Mouse (Mus musculus) kidney, postnatal 36 days (tissue): Measurements from ENCODE around the gene Rasgrf2.

Experiments
- DNase-seq, 2 experiments: peaks; one replicate each; pipeline ENCODE4 v3.0.0; 2021 to 2022; ENCODE audit warnings: mixed read lengths in 2 of 2

Rasgrf2 gene

DNA sequence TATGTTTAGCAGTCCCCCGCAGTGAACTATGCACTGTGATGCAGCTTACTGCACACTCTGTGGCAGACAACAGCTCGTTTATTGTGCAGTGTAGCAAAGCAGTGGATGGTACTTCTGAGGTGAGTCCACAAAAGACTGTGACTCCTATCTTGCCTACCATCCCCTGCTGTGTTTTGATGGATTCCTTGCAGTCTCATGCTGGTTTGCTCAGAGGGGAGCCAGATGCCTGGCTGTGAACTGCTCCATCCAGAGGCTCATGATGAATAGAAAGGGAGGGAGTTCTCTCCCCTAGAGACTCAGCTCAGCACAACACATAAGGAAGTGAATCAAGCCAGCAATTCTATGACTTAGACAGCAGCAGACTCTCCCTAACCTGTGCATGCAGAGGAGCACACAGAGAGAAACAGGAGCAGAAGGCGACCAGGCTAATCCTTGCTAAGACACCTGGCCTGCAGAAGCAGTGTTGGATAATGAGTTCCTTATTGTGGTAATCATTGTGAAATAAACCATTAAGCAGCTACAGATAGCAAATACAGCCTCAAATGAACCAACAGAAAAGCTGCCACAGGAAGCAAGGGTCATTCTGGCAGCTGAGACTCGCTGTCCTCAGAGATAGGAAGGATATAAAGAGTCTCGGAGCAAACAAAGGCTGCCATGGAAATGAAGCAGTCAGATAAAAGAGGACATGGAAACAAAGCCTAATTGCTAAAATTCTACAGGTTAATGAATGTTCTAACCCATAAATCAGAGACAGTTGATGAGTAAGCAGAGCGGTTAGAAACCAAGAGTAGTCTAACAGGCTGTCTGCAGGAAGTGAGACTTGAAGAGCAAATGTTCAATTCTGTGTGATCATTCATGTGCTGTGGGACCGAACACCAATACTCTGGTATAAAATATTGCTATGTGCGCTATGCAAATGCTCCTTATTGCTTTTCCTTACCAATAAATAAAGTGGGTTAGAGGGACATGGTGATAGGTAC, 89.6 kb downstream of the Rasgrf2 start:
- DNase-seq = no peak

DNA sequence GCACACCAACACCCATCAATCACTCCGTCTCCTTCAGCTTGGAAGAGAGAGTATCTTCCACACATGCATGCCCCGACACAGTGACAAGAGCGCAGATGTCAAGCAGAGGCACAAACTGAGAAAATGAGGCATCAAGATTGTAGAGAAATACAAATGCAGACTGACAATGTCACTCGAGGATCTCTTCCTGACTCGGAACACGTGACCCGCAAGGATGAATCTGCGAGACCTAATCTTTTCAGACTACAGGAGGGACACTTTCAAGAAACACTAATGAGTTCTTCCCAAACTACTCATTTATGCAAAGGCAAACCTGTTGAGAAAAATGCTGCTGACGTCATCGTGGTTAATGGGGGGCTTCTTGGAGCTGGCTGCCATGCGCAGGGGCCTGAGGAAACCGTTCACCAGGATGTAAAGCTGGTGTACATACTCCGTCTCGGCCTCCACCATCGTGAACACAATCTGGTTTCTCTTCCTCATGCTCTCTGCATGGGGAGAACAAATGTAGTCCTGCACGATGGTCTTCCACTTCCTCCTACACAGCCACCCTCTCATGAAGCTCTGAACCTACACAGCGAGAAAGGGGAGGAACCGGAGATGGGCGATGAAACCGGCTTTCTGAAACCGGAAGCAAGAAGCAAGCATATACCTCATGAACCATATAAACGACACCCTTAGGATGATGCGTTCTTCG, 100.9 kb downstream of the Rasgrf2 start:
- DNase-seq = no peak

DNA sequence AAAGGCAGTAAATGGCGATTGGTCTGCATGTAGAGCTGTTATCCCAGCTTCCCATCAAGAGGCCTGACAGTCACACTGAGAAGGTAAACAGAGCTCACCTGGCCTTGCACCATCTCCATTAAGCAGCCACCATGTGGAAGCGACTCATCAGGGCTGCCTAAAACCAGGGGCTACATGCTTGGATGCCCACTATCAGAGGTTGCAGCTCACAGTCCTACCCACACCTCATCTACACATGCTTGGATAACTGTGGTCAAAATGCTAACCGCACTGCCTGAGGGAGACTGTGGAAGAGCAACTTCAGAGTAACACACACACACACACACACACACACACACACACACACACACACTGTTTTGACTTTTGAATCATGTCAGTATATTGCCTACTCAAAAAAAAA, 101.8 kb downstream of the Rasgrf2 start:
- DNase-seq = no peak

DNA sequence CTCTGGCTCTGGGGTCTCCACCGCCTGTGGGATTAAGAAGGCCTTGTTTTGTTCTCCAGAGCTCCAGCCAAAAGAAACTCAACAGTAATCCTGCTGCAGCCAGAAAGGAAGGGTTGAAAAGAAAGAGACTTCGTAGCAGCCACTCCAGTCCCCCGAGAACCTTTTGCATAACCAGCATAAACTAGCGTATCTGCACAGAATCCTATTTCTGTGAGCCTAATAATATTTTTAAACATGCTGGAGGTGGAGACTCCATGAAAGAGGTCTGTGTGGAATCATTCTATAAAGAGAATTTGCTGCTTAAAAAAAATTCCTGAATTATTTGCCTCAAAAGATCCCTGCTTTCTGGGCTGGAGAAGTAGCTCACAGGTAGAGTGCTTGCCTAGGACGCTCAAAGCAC, 103.5 kb downstream of the Rasgrf2 start:
- no peak for DNase-seq

DNA sequence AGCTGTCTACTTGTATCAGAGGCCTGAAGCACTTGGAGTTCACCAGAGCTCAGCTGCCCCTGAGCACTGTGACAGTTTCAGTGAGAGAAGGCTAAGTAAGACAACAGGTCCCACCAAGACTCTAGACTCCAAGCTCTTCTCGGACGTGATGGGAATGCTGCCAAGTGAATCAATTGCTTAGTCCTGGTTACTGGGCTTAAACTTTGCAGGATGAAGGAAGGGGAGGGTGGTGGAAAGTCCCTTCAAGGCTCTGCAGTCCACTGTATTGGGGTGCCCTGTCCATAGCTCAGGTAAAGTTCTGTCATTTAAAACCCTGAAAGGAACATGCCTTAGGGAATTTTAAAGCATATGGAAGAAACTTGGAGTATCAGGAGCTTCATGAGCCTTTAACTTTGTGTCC, 104.8 kb downstream of the Rasgrf2 start:
- DNase-seq = no peak

DNA sequence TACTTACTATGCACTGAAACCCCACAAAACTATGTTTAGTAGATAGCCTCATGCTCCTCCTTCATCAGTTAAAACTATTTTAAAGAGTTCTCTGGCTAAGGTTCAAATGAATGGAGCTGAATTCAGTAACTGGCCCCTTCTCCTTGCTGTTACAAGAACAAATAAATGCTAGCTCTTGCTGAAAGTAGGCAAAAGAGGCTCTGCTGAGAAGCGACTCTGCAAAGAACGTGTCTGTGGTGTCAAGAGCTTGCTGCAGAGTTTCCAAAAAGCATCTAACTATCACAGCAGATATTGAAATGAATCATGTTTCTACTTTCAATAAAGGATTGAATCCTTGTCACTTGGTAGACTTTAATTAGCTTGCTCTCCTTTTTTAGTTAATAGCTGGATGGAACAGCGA, 106.3 kb downstream of the Rasgrf2 start:
- DNase-seq = no peak

DNA sequence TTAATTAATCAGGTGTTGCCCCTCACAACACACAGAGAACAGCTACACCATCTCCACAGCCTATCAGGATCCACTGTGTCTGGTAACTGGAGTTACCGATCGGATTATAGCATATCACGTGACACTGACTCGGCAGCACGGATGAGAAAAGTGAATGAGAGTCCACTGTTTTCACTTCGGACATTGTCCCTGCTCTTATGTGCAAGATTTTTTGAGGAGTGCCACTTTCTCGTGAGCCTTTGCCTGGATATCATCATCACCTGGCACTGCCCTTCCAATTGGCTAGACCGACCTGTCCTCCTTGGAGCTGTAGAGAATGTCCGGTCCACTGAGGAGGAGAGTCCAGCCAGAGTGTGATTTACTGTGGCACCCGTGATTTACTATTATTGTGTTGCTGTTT, 109.3 kb downstream of the Rasgrf2 start:
- no peak for DNase-seq

DNA sequence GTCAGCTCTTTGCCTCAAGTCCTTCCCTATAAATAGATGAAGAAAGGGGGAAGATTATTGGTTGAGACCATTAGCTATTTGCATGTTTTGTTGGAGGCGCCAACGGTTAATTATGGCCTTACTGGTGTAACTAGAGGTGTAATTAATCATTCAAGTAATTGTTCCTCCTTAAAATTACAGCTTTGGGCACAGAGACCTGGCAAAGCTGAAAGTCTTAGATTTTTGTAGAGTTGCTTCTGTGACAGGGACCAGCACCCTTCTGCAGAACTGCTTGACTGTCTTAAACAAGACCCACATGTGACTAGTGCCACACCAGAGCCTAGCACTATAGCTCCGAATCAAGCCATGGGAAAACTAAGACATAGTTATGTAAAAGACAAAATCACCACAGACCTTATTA, 134.5 kb downstream of the Rasgrf2 start:
- DNase-seq = no peak

DNA sequence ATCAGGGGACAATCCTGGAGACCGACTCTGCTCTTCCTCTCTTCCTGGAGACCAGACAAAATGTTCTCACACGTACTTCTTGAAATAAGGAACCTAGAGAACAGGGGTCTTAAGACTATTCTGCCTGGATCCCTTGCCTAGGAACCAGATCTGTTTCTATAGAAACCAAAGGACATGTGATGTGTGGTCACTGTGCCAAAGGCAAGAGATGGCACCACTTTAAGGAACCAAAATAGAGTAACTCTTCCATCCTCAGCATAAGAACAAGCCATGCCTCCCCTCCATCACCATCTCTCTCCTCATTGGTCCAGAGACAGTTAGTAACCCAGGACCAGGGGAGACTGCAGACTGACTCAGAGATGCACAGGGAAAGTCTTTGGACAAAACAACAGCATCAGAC, 140.0 kb downstream of the Rasgrf2 start:
- DNase-seq = no peak

DNA sequence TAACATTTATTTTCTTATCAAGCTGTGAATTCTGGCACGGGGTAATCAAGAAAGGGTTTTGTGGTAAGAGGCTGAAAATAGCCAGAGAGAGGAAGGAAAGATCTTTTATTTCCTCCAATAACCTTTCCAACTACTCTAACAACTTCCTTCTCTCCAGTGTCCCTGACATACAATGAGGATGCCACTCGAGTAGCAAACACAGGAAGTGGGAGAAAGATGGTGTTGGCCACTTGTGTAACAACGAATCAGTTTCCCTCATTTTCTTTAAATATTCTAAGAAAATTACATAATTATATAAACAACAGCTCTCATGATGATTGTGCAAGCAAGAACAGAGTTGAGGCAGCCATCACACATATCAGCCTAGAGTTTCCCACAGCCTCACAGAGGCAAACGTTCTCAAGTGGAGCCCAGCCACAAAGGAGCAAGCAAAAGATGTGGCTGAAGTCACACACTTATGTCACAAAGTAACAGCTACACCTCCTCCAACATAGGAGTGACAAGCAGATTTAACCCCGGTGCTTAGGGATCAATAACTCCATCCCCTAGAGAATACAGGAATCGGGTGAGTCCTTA, 140.7 kb downstream of the Rasgrf2 start:
- DNase-seq = no peak

DNA sequence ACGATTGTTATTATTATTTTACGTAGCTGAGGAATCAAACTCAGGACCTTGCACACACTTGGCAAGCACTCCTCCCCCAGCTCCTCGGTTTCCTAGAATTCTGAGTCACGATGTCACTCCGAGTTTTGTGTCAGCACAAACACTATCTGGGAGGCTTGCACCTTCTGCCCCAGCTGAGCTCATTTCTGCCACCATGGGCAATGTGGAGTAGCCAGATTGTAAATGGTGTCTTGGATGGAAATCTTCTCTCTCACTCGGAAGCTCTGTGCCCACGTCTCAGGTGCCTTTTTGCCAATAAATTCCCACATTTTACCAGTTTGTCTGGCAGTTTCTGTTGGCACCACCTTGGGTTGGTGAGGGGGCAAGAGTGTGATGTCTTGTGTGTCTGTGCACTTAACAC, 143.1 kb downstream of the Rasgrf2 start:
- DNase-seq = no peak

DNA sequence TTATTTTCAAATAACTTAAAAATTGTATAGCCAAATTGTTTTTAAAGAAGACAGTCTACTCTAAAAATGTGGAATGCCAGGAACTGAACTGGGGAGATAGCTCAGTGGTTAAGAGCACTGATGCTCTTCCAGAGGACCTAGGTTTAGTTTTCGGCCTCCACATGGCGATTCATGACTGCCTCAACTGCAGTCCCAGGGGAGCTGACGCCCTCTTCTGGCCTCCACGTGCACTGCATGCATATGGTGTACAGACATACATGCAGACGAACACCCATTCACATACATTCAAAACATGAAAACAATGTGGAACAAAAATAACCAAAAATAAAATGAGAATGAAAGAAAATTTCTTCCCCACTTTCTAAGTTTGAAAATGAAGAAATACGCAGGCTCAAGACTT, 144.5 kb downstream of the Rasgrf2 start:
- DNase-seq = no peak

DNA sequence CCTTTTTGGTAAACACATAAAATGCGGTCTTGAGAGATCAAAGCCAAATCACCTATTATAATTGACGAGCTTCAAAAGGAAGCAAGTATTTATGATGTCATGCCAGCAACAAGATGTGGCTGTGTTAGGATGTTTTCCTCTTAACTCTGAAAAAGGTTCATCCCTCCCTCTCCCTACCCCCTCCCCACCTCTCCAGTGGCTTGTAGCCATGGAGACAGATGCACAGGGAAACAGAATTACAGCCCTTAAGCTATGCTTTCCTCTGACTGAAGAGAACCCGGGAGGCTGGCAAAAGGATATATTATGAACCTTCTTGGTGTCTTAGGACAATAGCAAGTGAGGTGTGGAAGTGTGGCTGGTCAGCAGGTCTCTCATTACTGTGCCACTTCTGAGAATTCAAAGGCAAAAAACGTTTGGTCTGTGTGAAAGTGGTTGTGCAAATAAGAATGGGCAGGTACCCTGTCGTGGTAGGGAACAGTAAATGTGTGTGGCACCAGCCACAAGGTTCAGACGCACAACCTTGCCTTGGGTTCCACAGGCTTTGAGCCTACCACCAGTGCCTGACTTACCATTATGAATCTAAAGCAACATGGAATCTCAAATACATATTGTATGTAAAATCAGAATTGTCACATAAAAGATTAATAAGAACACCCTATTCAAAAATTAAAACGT, 145.4 kb downstream of the Rasgrf2 start:
- no peak for DNase-seq

DNA sequence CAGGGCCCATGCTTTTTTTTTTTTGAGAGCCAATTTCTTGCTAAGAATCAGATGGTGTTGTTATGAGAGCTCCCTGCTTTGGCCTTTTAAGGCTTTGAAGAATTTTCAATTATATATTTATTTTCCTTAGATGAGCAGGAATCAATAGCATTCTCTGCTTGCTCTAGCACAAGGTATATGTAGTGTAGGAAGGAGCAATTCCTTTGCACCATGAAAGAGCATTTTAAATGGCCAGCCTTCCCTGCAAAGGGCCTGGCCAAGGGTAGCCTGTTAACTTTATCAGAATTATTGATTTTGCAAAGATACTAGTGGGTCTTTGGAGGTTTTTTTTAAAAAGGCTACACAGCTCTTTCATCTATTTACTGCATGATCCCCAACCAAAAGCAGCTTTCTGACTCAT, 146.4 kb downstream of the Rasgrf2 start:
- DNase-seq = no peak

DNA sequence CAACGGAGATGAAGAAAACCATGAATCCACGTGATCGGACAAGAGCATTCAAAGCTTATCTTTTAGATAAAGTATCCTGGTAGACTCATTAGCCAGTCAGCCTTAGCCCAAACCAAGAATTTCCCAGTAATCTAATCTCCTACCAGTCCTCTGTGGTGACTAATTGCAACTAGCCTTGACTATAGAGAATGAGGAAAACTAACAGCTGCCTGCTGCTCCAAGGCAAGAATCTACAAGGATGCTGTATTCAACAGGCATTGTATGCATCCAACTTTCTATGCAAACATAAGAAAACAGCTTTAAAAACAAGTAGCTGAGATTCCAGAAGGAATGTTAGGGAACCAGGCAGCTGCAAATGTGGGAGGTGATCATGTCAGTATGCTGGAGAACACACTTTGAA, 149.4 kb downstream of the Rasgrf2 start:
- no peak for DNase-seq

DNA sequence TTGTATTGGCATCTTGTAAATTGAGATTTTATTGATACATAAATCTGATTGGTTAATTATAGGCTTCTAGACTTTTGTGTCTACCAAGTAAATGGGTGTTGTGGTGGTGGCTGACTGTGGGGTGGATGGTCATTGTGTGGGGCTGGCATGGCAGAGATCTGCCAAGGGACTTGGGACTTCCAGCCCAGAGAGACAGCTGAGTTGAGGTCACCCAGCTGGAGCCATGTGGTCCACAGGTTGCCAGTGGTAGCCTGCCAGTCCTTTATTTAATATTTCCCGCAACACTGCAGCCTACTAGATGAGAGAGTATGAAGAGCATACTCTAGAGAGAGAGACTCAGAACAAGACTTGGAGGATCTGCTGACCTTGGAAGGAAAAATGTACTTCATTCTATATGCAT, 150.0 kb downstream of the Rasgrf2 start:
- DNase-seq = no peak

DNA sequence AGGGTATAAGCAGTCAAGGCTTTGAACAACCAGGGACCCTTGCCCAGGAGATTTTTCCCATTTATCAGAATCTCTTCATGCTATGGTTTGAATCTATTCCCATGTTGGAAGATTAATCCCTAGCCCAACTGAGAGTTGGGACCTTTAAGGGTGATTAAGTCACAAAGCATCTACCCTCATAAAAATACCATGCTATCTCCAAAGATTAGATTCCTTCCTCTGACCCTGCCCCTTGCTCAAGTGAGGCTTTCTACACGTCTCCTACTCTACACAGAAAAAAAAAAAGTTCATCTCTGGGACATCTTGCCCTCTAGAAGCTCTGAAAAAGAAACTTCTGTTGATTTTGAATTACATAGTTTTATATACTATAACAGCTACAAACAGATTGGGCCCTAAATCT, 154.5 kb downstream of the Rasgrf2 start:
- DNase-seq = no peak

DNA sequence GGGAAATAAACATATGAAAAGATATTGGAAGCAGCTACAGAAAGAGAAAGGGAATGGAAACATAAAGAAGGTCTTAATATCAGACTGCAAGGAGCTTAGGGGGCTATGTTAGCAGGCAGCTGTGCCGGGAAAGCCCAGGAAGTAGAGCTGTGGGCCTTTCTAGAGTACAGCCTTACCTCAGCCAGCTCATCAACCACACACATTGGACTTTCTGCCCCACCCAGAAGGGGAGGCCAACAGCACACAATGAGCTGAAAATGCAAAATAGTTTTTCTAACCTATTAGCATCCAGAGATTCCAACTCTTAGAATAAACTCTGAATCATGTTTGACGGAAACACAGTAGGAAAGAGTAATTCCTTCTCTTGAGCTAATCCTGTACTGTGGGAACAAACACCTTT, 154.9 kb downstream of the Rasgrf2 start:
- no peak for DNase-seq

DNA sequence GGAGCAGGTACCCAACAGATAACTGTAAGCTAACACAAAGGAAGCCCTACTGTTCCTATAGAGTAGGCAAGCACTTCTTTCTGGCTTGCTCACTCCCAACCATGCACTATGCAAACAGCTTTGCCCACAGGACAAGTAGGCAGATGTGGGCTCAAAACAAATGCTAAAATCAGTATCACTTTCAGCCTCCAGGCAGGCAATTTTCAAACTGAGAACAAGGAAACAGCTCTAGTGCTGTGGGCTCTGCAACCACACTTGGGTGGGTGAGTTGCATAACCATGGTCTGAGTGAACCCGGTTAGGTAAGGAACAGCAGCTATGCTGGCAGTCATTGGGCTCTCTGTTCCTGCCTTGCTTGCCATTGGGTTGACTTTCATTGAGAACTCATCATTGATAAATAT, 157.3 kb downstream of the Rasgrf2 start:
- DNase-seq = no peak

DNA sequence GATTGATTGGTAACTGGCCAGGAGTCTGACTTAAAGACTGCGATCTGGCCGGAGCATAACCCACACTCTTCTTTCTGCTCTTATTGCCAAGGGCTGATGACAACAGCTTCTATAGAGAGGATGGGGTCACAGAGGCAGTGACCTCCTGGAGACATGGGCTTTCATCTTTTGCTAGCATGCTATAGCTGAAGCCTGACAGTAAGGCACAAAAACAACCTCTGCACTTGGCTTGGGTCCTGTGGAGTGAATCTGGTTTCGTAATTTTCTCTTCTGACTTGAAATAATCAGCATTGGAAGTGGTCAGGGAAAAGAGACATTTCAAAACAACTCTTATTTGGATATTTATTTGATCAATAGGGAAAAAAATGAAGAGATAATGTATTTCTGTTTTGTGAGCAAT, 160.2 kb downstream of the Rasgrf2 start:
- no peak for DNase-seq

DNA sequence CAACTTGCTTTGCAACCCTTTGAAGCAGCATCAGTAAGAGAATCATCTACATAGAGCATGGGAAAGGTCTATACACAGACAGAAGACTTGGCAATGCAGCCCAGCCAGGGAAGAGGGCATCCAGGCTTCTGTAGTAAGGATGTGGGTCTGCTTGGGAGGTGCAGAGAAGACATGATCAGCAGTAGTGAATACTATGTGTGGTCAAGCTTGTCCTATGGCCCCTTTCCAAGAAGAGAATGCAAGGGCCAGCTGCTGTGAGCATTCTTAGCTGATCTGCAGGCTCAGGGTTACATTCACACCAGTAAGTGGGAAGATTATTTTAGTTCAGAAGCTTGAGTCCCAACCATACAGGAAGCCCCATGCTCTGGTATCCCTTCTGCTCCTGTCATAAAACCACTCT, 175.0 kb downstream of the Rasgrf2 start:
- no peak for DNase-seq

DNA sequence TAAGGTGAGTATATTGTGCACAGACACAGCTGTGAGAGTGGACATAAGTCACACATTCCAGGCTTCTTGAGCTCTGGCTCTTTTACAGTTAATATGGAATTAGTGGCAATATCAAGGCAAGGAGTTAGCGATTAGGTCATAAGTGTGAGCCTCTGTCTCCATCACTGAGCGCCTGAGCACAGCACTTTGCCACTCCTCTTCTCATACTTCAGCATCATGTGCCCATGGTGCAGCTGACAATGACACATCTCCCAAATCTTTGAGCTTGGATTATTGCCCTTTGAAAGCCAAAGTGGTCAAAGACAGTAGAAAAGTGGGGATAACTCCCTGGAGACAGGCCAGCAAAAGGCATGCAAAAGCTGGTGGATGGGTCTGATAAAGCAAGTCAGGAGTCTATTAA, 175.8 kb downstream of the Rasgrf2 start:
- DNase-seq = no peak

DNA sequence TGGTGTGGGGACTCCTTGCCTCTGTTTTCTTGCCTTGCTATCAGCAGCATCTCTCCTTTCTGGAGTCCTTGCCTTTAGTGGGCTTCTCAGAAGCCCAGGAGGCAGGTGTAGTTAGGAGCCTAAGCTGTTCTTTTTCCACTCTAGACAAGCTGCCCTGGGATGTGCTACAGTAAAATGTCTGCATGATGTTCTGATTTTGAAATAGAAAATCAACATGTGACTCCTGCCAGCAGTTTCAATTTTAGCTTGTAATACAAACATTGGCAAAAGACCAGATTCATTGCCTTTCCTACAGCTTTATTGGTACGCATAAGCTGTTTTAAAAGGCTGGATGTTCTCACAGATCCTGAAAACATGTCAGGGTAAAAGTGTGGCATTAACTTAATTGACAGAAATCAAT, 176.3 kb downstream of the Rasgrf2 start:
- no peak for DNase-seq
